Mouse (Mus musculus) gastrocnemius, postnatal 10 days (tissue): ENCODE results near the gene Slc12a3. TPM values are rescaled to one million over a fixed set of nuclear protein-coding genes. Genes with fewer than 3 reads are reported as not detected.

Experiments
- DNase-seq: peaks from one replicate; pipeline ENCODE4 v3.0.0; 2021; ENCODE audit warnings: mixed read lengths
- microRNA-seq, 2 experiments: library from miRNA; unstranded; fragments of <30 nt; microRNA quantifications; one replicate each; pipeline ENCODE4 v1.2.0; 2021
- total RNA-seq, 2 experiments: library from RNA; stranded (reverse); gene quantifications; 2 replicates each; pipeline ENCODE4 v1.2.3; 2021

The Slc12a3 gene
- total RNA-seq, 2 experiments from 2014 or later = not detected

- no peak for DNase-seq
Observed at GRCm38 (mm10) chr8:94408443-94409080, 79.6 kb downstream of the Slc12a3 start.

GRCm38 (mm10) chr8:94409523-94409922 is 80.5 kb downstream of the Slc12a3 start:
- DNase-seq = no peak

GRCm38 (mm10) chr8:94412518-94412917 is 83.5 kb downstream of the Slc12a3 start:
- no peak for DNase-seq

- DNase-seq = no peak
Observed at GRCm38 (mm10) chr8:94413509-94413908, 84.5 kb downstream of the Slc12a3 start.

- no peak for DNase-seq
Observed at GRCm38 (mm10) chr8:94415218-94415617, 86.2 kb downstream of the Slc12a3 start.

Small RNA genes within 50 kb of the gene (microRNA-seq; reads per million reads assigned to microRNA genes)
- gene Mir138-2 = 60.1 to 66.3 reads per million in 2 experiments

Other genes starting within 250 kb of the Slc12a3 start
- gene Bbs2, start 230.3 kb upstream of the Slc12a3 start, total RNA-seq = 1 to 10 TPM; 3.9 to 4.7 TPM
- not detected for gene Mt4, start 192.0 kb upstream of the Slc12a3 start, total RNA-seq
- gene Mt3, start 176.6 kb upstream of the Slc12a3 start, total RNA-seq = 10 to 100 TPM; 11.0 to 22.2 TPM
- 10 to 100 TPM; 35.0 to 63.8 TPM for gene Mt2, start 156.5 kb upstream of the Slc12a3 start, total RNA-seq
- 10 to 100 TPM; 29.0 to 43.8 TPM for gene Mt1, start 150.1 kb upstream of the Slc12a3 start, total RNA-seq
- 10 to 100 TPM; 19.3 to 20.3 TPM for gene Nup93, start 114.6 kb upstream of the Slc12a3 start, total RNA-seq
- 10 to 100 TPM; 51.7 to 56.6 TPM for gene Herpud1, start 57.2 kb downstream of the Slc12a3 start, total RNA-seq
- gene Nlrc5, start 105.2 kb downstream of the Slc12a3 start, total RNA-seq = under 1 TPM; 0.42 to 0.88 TPM
- gene Cpne2, start 203.8 kb downstream of the Slc12a3 start, total RNA-seq = 10 to 100 TPM; 21.5 to 23.8 TPM